8 mouse cellular contexts compared by ENCODE assay signal in the genomic region with DNA sequence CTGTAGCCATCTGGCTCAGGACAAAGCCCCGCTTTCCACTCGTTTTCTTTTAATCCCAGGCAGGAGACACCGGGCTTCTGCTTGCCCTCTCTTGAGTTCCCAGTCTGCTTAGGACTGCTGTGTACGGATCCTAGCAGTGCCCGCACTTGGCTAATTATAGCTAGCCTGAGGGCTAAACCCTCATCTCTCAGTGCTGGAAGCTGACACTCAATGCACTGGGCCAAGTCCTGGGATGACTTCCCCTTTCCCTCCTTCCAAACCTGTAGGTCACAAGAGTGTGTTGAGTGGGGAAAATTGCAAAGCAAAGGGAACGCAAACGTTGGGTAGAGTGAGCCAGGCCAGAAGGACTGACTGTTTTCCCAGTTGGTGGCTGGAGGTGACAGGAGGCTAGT. TPM values are rescaled to one million over a fixed set of nuclear protein-coding genes. Genes with fewer than 3 reads are reported as not detected.
DNase-seq lines count a peak whose midpoint lies in the region; ATAC-seq and TF ChIP-seq lines count a peak whose summit lies in the region.

A gene (minus strand): TSS at position 134 of the 392 bp plus-strand sequence.

- H3K9me3 ChIP-seq in lung, embryonic 15.5 days = no peaks in the 10 kb centered on the region
- no peaks in the 10 kb centered on the region for H3K9me3 ChIP-seq in lung, postnatal 0 days (ENCODE audit: low read length)

- WGBS in lung, embryonic 15.5 days = 49% methylated on average over 7 of the region's 7 CpGs
- WGBS in lung, postnatal 0 days = 53% methylated on average over 7 of the region's 7 CpGs
- 73% methylated on average over 7 of the region's 7 CpGs for WGBS in thymus, adult 2 months

- no peak for TF ChIP-seq EP300 in lung, postnatal 0 days (IDR thresholded peaks at IDR 0.05)

- H3K9ac ChIP-seq in lung, embryonic 15.5 days = peak within 1 kb of the TSS; percentile 28
- peak within 1 kb of the TSS; percentile 24; the same call in 1 of the 2 replicates for H3K9ac ChIP-seq in lung, postnatal 0 days (replicated peaks; ENCODE audit: low read depth)

- no peaks in the 10 kb centered on the region for H3K36me3 ChIP-seq in lung, embryonic 15.5 days
- no peaks in the 10 kb centered on the region for H3K36me3 ChIP-seq in lung, postnatal 0 days (ENCODE audit: insufficient read depth, low read length)
- H3K36me3 ChIP-seq in thymus, adult 2 months (ENCODE audit: control insufficient read depth, insufficient read depth, low read length) = no peaks in the 10 kb centered on the region

- no peak within 1 kb of the TSS for H3K27ac ChIP-seq in lung, embryonic 15.5 days
- H3K27ac ChIP-seq in lung, postnatal 0 days (ENCODE audit: low read length) = peak within 1 kb of the TSS; percentile 63
- no peak within 1 kb of the TSS for H3K27ac ChIP-seq in thymus, adult 2 months (ENCODE audit: control insufficient read depth, insufficient read depth, low read length)

- H3K4me2 ChIP-seq in lung, embryonic 15.5 days = peak within 1 kb of the TSS; percentile 70
- H3K4me2 ChIP-seq in lung, postnatal 0 days (replicated peaks; ENCODE audit: low read depth, low read length) = peak within 1 kb of the TSS; percentile 62

- H3K4me3 ChIP-seq in lung, embryonic 15.5 days = peak within 1 kb of the TSS; percentile 36
- H3K4me3 ChIP-seq in lung, postnatal 0 days (ENCODE audit: low read depth, low read length) = peak within 1 kb of the TSS; percentile 30
- H3K4me3 ChIP-seq in thymus, adult 2 months (ENCODE audit: control insufficient read depth, insufficient read depth, low read length) = no peak within 1 kb of the TSS; the same call in 1 of the 2 replicates

- no peak for ATAC-seq in lung, embryonic 15.5 days (ENCODE audit: borderline replicate concordance, extremely low read depth, low FRiP score, low TSS enrichment)
- ATAC-seq in lung, postnatal 0 days = no peak

- intact Hi-C loops in heart, postnatal 14 days (cut with DNase I) = no loop called here

- peaks cover 19% of the 10 kb centered on the region for H3K4me1 ChIP-seq in lung, embryonic 15.5 days
- H3K4me1 ChIP-seq in lung, postnatal 0 days (ENCODE audit: insufficient read depth, low read depth, low read length) = peaks cover 4% of the 10 kb centered on the region
- peaks cover 5% of the 10 kb centered on the region for H3K4me1 ChIP-seq in thymus, adult 2 months (replicated peaks; ENCODE audit: control insufficient read depth, insufficient read depth, low read length)

- no peak for DNase-seq in lung, postnatal 25 days (ENCODE audit: low spot score)
- DNase-seq in fibroblast of lung, adult 2 months (ENCODE audit: low read depth) = peak; percentile 25
- DNase-seq in heart, postnatal 14 days = peak; percentile 17 to 42
- no peak for DNase-seq in lung, postnatal 0 days (ENCODE audit: low spot score)
- DNase-seq in thymus, adult 2 months = no peak
- DNase-seq in kidney, adult 11 months = no peak
- no peak for DNase-seq in layer of hippocampus, postnatal 14 days (ENCODE audit: low spot score in 2 of 2)

- peaks cover 5% of the 10 kb centered on the region for H3K27me3 ChIP-seq in lung, embryonic 15.5 days
- no peaks in the 10 kb centered on the region for H3K27me3 ChIP-seq in lung, postnatal 0 days (replicated peaks; ENCODE audit: insufficient read depth, low read length)
- H3K27me3 ChIP-seq in thymus, adult 2 months (ENCODE audit: control insufficient read depth, insufficient read depth, low read length) = no peaks in the 10 kb centered on the region

- TF ChIP-seq CTCF in lung, postnatal 0 days (IDR thresholded peaks at IDR 0.05) = no peak
- TF ChIP-seq CTCF in thymus, adult 2 months (IDR thresholded peaks at IDR 0.05; ENCODE audit: borderline replicate concordance, control insufficient read depth, extremely low read depth, insufficient read depth, low read length, poor library complexity) = no peak

- TF ChIP-seq POLR2A in thymus, adult 2 months (IDR thresholded peaks at IDR 0.05; ENCODE audit: control insufficient read depth, extremely low read depth, insufficient read depth, low read length, poor library complexity) = no peak

RNA-seq across cellular contexts. Expression of the gene that starts here (rescaled TPM):
- polyA plus RNA-seq in lung, embryonic 15.5 days (2015; fragmentation: Nextera tagmentation; extraction: Ambion mirVana) = 0.36 and 0.50 TPM in 2 replicates
- 10 to 100 TPM; 14.5 to 22.5 TPM for total RNA-seq in heart, postnatal 14 days (2021)
- polyA plus RNA-seq in lung, postnatal 0 days (2015; fragmentation: Nextera tagmentation; extraction: Ambion mirVana) = 0.52 and 0.63 TPM in 2 replicates
- polyA plus RNA-seq in thymus, adult 2 months (2012; rRNA removed) = 0.31 and 1.0 TPM in 2 replicates
- total RNA-seq in layer of hippocampus, postnatal 14 days (2021) = 1 to 10 TPM; 2.4 to 2.5 TPM

Comparison
In these comparisons a context has a peak if more than half of its experiments do, and no peak if none do; other contexts are left out.
1. RNA of the gene that starts here (total RNA-seq): 14.5 to 22.5 TPM in heart, postnatal 14 days; 2.4 to 2.5 TPM in layer of hippocampus, postnatal 14 days; every median in the first group is over 4 times any median in the second.
2. DNase-seq: peak in fibroblast of lung, adult 2 months (single experiment) and heart, postnatal 14 days (2 of 2); none in lung, postnatal 25 days (single experiment), lung, postnatal 0 days (single experiment), thymus, adult 2 months (single experiment), kidney, adult 11 months (single experiment) and layer of hippocampus, postnatal 14 days (0 of 2).